Mouse (Mus musculus) myocyte (in vitro differentiated cells): Measurements from ENCODE around the gene Gm20388.

Experiments used
- E2F4 ChIP-seq: IDR thresholded peaks from one replicate; pipeline ENCODE4 v1.6.1; 2011; ENCODE audit warnings: mild to moderate bottlenecking, control low read depth, moderate library complexity; ENCODE audit not compliant: insufficient read depth
- MAX ChIP-seq: IDR thresholded peaks from one replicate; pipeline ENCODE4 v1.6.1; 2011; ENCODE audit warnings: low read depth, mild to moderate bottlenecking, control low read depth
- POLR2A ChIP-seq: IDR thresholded peaks from one replicate; pipeline ENCODE4 v1.6.1; 2011; ENCODE audit warnings: low read depth, mild to moderate bottlenecking, control low read depth, moderate library complexity; ENCODE audit not compliant: insufficient read length
- POLR2AphosphoS2 ChIP-seq: IDR thresholded peaks from one replicate; pipeline ENCODE4 v1.6.1; 2011; ENCODE audit warnings: low read depth, control low read depth; ENCODE audit not compliant: insufficient read length
- REST ChIP-seq: IDR thresholded peaks from one replicate; pipeline ENCODE4 v1.6.1; 2011; ENCODE audit warnings: mild to moderate bottlenecking, control low read depth, moderate library complexity; ENCODE audit not compliant: insufficient read depth, insufficient read length

- TF ChIP-seq E2F4 (no peak), REST (no peak), POLR2A (no peak), POLR2AphosphoS2 (no peak), MAX (no peak)
Observed at GRCm38 (mm10) chr8:120181861-120182414, 271.3 kb downstream of the Gm20388 start.
